Mouse (Mus musculus): ENCODE measurements at regions not wholly inside any gene's neighbourhood (a gene's known extent, or its start where the extent isn't known, plus 50 kb on each side); places are given as distances from the start of the nearest gene placed in this dataset.

DNA sequence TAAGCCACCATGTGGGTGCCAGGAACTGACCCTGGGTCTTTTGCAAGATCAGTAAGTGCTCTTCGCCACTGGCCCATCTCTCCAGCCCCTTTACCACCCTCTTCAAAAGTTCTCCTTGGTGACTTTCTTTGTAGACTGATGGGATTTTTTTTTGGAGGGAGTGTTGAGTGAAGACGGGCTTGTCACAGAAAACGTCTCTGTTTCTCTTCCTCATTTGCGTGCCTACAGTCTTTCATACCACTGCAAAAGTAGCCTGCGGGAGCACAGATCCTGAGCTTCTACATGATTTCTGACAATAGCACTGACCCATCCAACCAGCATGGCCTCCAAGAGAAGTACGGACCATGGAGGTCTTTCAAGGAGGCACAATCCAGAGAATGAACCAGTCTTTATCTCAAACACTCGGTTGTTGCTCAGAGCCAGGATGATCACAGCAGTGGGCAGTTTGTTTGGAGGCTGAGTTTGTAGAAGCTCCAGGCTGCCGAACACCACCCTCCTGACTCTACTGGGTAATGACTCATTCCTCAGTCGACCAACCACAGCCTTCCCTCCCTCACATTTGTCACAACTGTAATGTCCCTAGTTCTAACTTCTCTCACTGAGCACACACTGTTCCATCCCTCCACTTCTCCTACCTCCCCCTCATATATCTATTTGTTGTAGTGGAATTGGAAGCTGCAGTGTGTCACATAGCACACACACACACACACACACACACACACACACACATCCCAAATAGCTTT lies 237.0 kb downstream of the Dact1 start:
- Histone ChIP-seq H3K9ac (replicated peaks) (no peak overlapping the region), H3K27ac (no peak overlapping the region), H3K4me1 (replicated peaks; ENCODE audit: control insufficient read depth in 2 of 2, insufficient read depth in 2 of 2, low read length in 1 of 2) (no peaks in the 10 kb centered on the region), H3K27me3 (ENCODE audit: control insufficient read depth, insufficient read depth, low read length) (no peaks in the 10 kb centered on the region), H3K4me3 (ENCODE audit: insufficient read depth in 1 of 2, low read depth in 2 of 2, low read length in 2 of 2) (no peak overlapping the region), H3K36me3 (replicated peaks; ENCODE audit: control insufficient read depth, insufficient read depth, low read depth) (no peaks in the 10 kb centered on the region), H3K9me3 (ENCODE audit: control insufficient read depth, low read length) (no peaks in the 10 kb centered on the region), H3K4me2 (ENCODE audit: low read depth) (no peak overlapping the region)
- WGBS (ENCODE audit: insufficient replicate concordance) = 56% methylated on average over 9 of the region's 9 CpGs
- no peak for DNase-seq (ENCODE audit: low read depth in 3 of 3, low spot score in 3 of 3)
- TF ChIP-seq EP300 (IDR thresholded peaks at IDR 0.05; ENCODE audit: low read depth) (no peak), CTCF (IDR thresholded peaks at IDR 0.05; ENCODE audit: low read depth) (no peak)
- no peak for ATAC-seq (ENCODE audit: insufficient read depth)

DNA sequence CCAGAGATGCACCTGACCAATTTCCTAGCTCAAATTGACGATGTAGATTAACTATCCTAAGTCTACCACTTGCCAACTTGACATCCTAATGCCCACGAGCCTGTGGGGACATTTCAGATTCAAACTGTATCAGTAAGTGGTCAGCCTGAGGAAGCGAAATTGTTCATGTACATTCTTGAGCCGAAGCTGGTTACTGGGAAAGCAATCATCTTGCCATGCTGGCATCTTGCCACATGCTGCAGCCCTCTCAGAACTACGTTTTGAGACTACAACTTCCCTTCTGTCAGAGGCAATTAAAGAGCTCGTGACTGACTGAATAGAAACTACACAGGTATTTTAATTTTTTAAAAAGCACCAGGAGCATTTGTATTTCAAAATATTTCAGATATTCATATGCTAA lies 239.7 kb downstream of the Dact1 start:
- TF ChIP-seq CTCF (IDR thresholded peaks at IDR 0.05; ENCODE audit: low read depth) (no peak), EP300 (IDR thresholded peaks at IDR 0.05; ENCODE audit: low read depth) (no peak)
- no peaks in the 10 kb centered on the region for H3K36me3 ChIP-seq (replicated peaks; ENCODE audit: control insufficient read depth, insufficient read depth, low read depth)
- no peak for DNase-seq (ENCODE audit: low read depth in 3 of 3, low spot score in 3 of 3)
- no peak for ATAC-seq (ENCODE audit: insufficient read depth)
- H3K9ac ChIP-seq (replicated peaks) = no peak overlapping the region
- H3K27ac ChIP-seq = no peak overlapping the region
- no peaks in the 10 kb centered on the region for H3K9me3 ChIP-seq (ENCODE audit: control insufficient read depth, low read length)
- no peaks in the 10 kb centered on the region for H3K4me1 ChIP-seq (replicated peaks; ENCODE audit: control insufficient read depth in 2 of 2, insufficient read depth in 2 of 2, low read length in 1 of 2)
- H3K27me3 ChIP-seq (ENCODE audit: control insufficient read depth, insufficient read depth, low read length) = no peaks in the 10 kb centered on the region
- no peak overlapping the region for H3K4me3 ChIP-seq (ENCODE audit: insufficient read depth in 1 of 2, low read depth in 2 of 2, low read length in 2 of 2)
- WGBS (ENCODE audit: insufficient replicate concordance) = 50% methylated on average over 6 of the region's 6 CpGs
- no peak overlapping the region for H3K4me2 ChIP-seq (ENCODE audit: low read depth)

DNA sequence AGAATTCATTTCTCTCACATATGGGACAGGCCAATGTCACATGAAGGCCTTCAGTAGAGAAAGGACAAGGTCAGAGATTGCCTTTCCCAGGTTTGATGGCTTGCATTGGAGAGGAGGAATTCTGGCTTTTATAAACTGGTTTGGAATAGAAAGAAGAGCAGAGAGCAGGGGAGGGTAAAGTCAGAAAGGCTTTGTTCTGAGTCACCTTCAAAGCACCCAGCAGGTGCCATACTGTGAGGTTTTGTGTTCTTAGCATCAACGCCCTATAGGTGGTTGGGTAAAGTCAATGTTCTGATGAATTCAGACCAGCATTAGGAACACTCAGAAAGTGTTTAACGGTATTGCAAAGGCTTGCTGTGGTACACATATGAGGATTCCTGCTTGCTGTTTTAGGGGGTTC lies 244.5 kb downstream of the Dact1 start:
- Histone ChIP-seq H3K4me3 (ENCODE audit: insufficient read depth in 1 of 2, low read depth in 2 of 2, low read length in 2 of 2) (no peak overlapping the region), H3K9ac (replicated peaks) (no peak overlapping the region), H3K9me3 (ENCODE audit: control insufficient read depth, low read length) (no peaks in the 10 kb centered on the region), H3K27me3 (ENCODE audit: control insufficient read depth, insufficient read depth, low read length) (no peaks in the 10 kb centered on the region), H3K27ac (no peak overlapping the region), H3K4me1 (replicated peaks; ENCODE audit: control insufficient read depth in 2 of 2, insufficient read depth in 2 of 2, low read length in 1 of 2) (no peaks in the 10 kb centered on the region), H3K4me2 (ENCODE audit: low read depth) (no peak overlapping the region), H3K36me3 (replicated peaks; ENCODE audit: control insufficient read depth, insufficient read depth, low read depth) (no peaks in the 10 kb centered on the region)
- WGBS (ENCODE audit: insufficient replicate concordance) = 42% methylated on average over 2 of the region's 2 CpGs
- DNase-seq (ENCODE audit: low read depth in 3 of 3, low spot score in 3 of 3) (no peak), ATAC-seq (ENCODE audit: insufficient read depth) (no peak)
- TF ChIP-seq CTCF (IDR thresholded peaks at IDR 0.05; ENCODE audit: low read depth) (no peak), EP300 (IDR thresholded peaks at IDR 0.05; ENCODE audit: low read depth) (no peak)

DNA sequence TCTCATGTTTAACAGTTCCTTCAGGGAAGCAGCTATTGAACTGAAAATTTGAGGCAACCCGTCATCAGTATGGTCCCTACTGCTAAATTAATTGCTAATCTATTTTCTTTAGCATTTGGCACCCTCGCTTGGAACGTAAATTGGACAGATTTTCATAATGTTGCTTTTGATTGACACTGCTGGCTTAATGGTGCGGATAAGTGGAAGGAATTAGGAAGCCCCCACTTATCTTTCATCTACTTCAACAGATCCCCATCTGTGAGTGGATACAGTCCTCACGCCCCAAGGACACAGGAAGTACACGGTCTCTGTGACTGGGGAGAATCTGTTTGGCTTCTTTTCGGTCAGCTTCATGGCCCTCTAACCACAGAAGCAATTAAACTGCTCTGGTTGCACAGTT lies 251.6 kb downstream of the Dact1 start:
- no peak for TF ChIP-seq EP300 (IDR thresholded peaks at IDR 0.05; ENCODE audit: low read depth)
- TF ChIP-seq CTCF (IDR thresholded peaks at IDR 0.05; ENCODE audit: low read depth) = no peak
- 48% methylated on average over 7 of the region's 7 CpGs for WGBS (ENCODE audit: insufficient replicate concordance)
- no peak overlapping the region for H3K4me2 ChIP-seq (ENCODE audit: low read depth)
- no peaks in the 10 kb centered on the region for H3K27me3 ChIP-seq (ENCODE audit: control insufficient read depth, insufficient read depth, low read length)
- DNase-seq (ENCODE audit: low read depth in 3 of 3, low spot score in 3 of 3) (no peak), ATAC-seq (ENCODE audit: insufficient read depth) (no peak)
- no peaks in the 10 kb centered on the region for H3K9me3 ChIP-seq (ENCODE audit: control insufficient read depth, low read length)
- no peak overlapping the region for H3K9ac ChIP-seq (replicated peaks)
- no peak overlapping the region for H3K27ac ChIP-seq
- no peak overlapping the region for H3K4me3 ChIP-seq (ENCODE audit: insufficient read depth in 1 of 2, low read depth in 2 of 2, low read length in 2 of 2)
- H3K4me1 ChIP-seq (replicated peaks; ENCODE audit: control insufficient read depth in 2 of 2, insufficient read depth in 2 of 2, low read length in 1 of 2) = no peaks in the 10 kb centered on the region
- no peaks in the 10 kb centered on the region for H3K36me3 ChIP-seq (replicated peaks; ENCODE audit: control insufficient read depth, insufficient read depth, low read depth)

DNA sequence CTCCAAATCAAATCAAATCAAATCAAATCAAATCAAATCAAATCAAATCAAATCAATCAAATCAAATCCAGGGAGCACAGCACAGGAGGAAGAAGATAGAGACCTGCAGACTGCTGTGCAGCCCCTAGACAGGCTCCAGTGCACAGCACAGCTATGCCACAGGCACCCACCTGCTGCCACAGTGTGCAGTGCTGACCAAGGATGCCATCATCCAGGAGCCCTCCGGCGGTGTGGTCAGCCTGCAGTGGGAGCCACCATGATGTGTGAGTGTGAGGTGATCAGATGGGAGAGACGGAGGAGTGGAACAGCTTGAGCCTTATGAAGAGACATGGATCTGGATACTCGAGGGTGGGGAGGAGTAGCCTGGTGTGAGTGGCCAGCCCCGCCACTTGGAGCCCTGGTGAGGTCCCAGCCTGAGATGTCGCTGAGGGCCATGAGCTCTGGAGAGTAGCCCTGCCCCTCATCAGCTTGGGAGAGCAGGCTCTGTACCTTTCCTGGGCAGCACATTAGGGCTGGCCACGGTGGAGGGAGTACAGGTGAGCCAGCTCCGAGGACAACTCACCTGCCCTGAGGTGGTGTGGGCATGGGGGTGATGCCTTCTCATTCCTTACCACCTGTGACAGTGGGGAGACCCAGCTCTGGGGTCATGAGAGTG lies 252.4 kb downstream of the Dact1 start:
- 66% methylated on average over 8 of the region's 8 CpGs for WGBS (ENCODE audit: insufficient replicate concordance)
- ATAC-seq (ENCODE audit: insufficient read depth) (no peak), DNase-seq (ENCODE audit: low read depth in 3 of 3, low spot score in 3 of 3) (no peak)
- H3K4me2 ChIP-seq (ENCODE audit: low read depth) = no peak overlapping the region
- H3K4me3 ChIP-seq (ENCODE audit: insufficient read depth in 1 of 2, low read depth in 2 of 2, low read length in 2 of 2) = no peak overlapping the region
- H3K36me3 ChIP-seq (replicated peaks; ENCODE audit: control insufficient read depth, insufficient read depth, low read depth) = no peaks in the 10 kb centered on the region
- no peak overlapping the region for H3K27ac ChIP-seq
- H3K9me3 ChIP-seq (ENCODE audit: control insufficient read depth, low read length) = no peaks in the 10 kb centered on the region
- H3K27me3 ChIP-seq (ENCODE audit: control insufficient read depth, insufficient read depth, low read length) = no peaks in the 10 kb centered on the region
- H3K4me1 ChIP-seq (replicated peaks; ENCODE audit: control insufficient read depth in 2 of 2, insufficient read depth in 2 of 2, low read length in 1 of 2) = no peaks in the 10 kb centered on the region
- no peak overlapping the region for H3K9ac ChIP-seq (replicated peaks)
- TF ChIP-seq EP300 (IDR thresholded peaks at IDR 0.05; ENCODE audit: low read depth) (no peak), CTCF (IDR thresholded peaks at IDR 0.05; ENCODE audit: low read depth) (no peak)

Measured in liver, embryonic 14.5 days (tissue).